ENCODE assay signal across 8 mouse cellular contexts in the genomic region with DNA sequence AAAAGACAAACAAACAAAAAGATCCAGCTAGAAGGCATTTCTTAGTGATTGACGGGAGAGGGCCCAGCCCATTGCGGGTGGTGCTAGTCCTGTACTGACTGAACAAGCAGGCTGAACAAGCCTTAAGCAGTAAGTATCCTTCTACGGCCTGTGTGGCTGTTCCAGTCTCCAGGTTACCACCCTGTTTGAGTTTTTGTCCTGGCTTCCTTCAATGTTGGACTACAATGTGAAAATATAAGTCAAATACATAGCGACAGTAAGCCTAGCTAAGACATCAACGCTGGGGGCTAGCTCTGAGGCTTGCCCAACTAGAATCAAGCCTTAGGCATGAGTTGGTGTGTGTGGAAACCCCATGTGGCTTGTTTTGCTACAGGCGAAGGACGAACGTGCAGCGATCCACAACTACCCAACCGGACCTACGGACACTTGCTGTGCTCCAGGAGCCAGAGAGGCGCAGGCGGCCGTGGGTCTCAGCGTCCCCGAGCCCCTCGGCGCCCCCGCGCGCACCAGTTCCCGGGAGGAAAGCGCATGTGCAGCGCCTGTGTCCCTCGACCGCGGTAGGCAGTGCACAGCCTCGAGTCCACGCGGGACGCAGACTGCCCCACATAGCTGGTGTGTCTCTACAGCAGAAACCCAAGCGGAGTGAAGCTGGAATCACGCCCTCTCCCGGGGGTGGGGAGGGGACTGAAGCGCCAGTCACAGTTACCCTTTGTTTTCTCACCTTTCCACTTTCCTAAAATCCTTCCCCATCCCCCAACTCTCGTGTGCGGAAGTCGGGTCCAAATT. TPM values are rescaled to one million over a fixed set of nuclear protein-coding genes. Genes with fewer than 3 reads are reported as not detected.
DNase-seq lines count a peak whose midpoint lies in the region; ATAC-seq and TF ChIP-seq lines count a peak whose summit lies in the region.

No protein-coding gene starts in this region.

- no peaks in the 10 kb centered on the region for H3K9me3 ChIP-seq in ES-E14 (ENCODE audit: control insufficient read depth, insufficient read depth, low read depth, low read length)
- H3K9me3 ChIP-seq in forebrain, embryonic 14.5 days (replicated peaks; ENCODE audit: control insufficient read depth, low read length) = no peaks in the 10 kb centered on the region
- no peaks in the 10 kb centered on the region for H3K9me3 ChIP-seq in hindbrain, embryonic 10.5 days
- H3K9me3 ChIP-seq in lung, embryonic 16.5 days (ENCODE audit: control insufficient read depth, low read length) = no peaks in the 10 kb centered on the region

- H3K36me3 ChIP-seq in ES-E14 (ENCODE audit: control insufficient read depth, insufficient read depth, low read length, poor library complexity, severe bottlenecking) = no peaks in the 10 kb centered on the region
- H3K36me3 ChIP-seq in forebrain, embryonic 14.5 days (ENCODE audit: control insufficient read depth, insufficient read depth, low read length) = no peaks in the 10 kb centered on the region
- H3K36me3 ChIP-seq in hindbrain, embryonic 10.5 days = no peaks in the 10 kb centered on the region
- H3K36me3 ChIP-seq in lung, embryonic 16.5 days (ENCODE audit: control insufficient read depth, insufficient read depth, low read length) = no peaks in the 10 kb centered on the region

- WGBS in forebrain, embryonic 14.5 days = 1% methylated on average over 38 of the region's 38 CpGs
- WGBS in hindbrain, embryonic 10.5 days = under 1% methylated on average over 38 of the region's 38 CpGs
- WGBS in lung, embryonic 16.5 days = under 1% methylated on average over 37 of the region's 38 CpGs
- under 1% methylated on average over 38 of the region's 38 CpGs for WGBS in olfactory bulb, adult 2 months

- TF ChIP-seq CTCF in olfactory bulb, adult 2 months (IDR thresholded peaks at IDR 0.05; ENCODE audit: insufficient read depth, low read depth, low read length) = no peak

- TF ChIP-seq POLR2A in olfactory bulb, adult 2 months (IDR thresholded peaks at IDR 0.05; ENCODE audit: insufficient read depth, low read depth, low read length) = no peak

- peak overlapping the region; percentile 56 for H3K9ac ChIP-seq in ES-E14 (ENCODE audit: insufficient read depth, low read depth, low read length, poor library complexity, severe bottlenecking)
- peak overlapping the region; percentile 81 for H3K9ac ChIP-seq in forebrain, embryonic 14.5 days (ENCODE audit: low read length)
- H3K9ac ChIP-seq in lung, embryonic 16.5 days (ENCODE audit: low read length) = peak overlapping the region; percentile 78

- in situ Hi-C loops in ES-E14 (cut with MboI; ENCODE audit: low sequenced_read_pairs in 2 of 2, unreplicated experiment in 2 of 2) = no loop called here

- peak overlapping the region; percentile 6; the same call in 1 of the 2 replicates for H3K27ac ChIP-seq in ES-E14 (ENCODE audit: insufficient read depth, low read depth, low read length, poor library complexity, severe bottlenecking)
- peak overlapping the region; percentile 72; the same call in 1 of the 2 replicates for H3K27ac ChIP-seq in forebrain, embryonic 14.5 days (ENCODE audit: low read depth, low read length)
- peak overlapping the region; percentile 93 for H3K27ac ChIP-seq in hindbrain, embryonic 10.5 days
- peak overlapping the region; percentile 93 for H3K27ac ChIP-seq in lung, embryonic 16.5 days (ENCODE audit: low read length)
- H3K27ac ChIP-seq in olfactory bulb, adult 2 months (ENCODE audit: insufficient read depth, low read depth, low read length) = no peak overlapping the region

- 0 out of 2 replicates have a peak, but pooled peaks cover 2% of the 10 kb centered on the region for H3K27me3 ChIP-seq in forebrain, embryonic 14.5 days (replicated peaks; ENCODE audit: control insufficient read depth, insufficient read depth, low read length)
- H3K27me3 ChIP-seq in hindbrain, embryonic 10.5 days (ENCODE audit: insufficient read depth, poor library complexity, severe bottlenecking) = peaks cover 12% of the 10 kb centered on the region; the same call in 1 of the 2 replicates
- H3K27me3 ChIP-seq in lung, embryonic 16.5 days (ENCODE audit: control insufficient read depth, insufficient read depth, low read depth, low read length) = peaks cover 2% of the 10 kb centered on the region; the same call in 1 of the 2 replicates

- peak; percentile 85 for ATAC-seq in forebrain, embryonic 14.5 days
- ATAC-seq in lung, embryonic 16.5 days (ENCODE audit: low read depth) = peak; percentile 93

- H3K4me2 ChIP-seq in forebrain, embryonic 14.5 days (ENCODE audit: low read length) = peak overlapping the region; percentile 94
- H3K4me2 ChIP-seq in lung, embryonic 16.5 days (ENCODE audit: low read depth, low read length) = peak overlapping the region; percentile 94

- peaks cover 8 to 13% of the 10 kb centered on the region in 2 experiments; a peak in 3 of 4 replicates for H3K4me1 ChIP-seq in ES-E14 (ENCODE audit: control insufficient read depth in 2 of 2, insufficient read depth in 2 of 2, low read length in 2 of 2, poor library complexity in 1 of 2)
- H3K4me1 ChIP-seq in forebrain, embryonic 14.5 days (ENCODE audit: control insufficient read depth, insufficient read depth, low read length) = no peaks in the 10 kb centered on the region; the same call in 1 of the 2 replicates
- H3K4me1 ChIP-seq in hindbrain, embryonic 10.5 days (replicated peaks) = peaks cover 14% of the 10 kb centered on the region
- H3K4me1 ChIP-seq in lung, embryonic 16.5 days (replicated peaks; ENCODE audit: control insufficient read depth, insufficient read depth, low read length) = 0 out of 2 replicates have a peak, but pooled peaks cover 3% of the 10 kb centered on the region
- H3K4me1 ChIP-seq in olfactory bulb, adult 2 months (ENCODE audit: control insufficient read depth, insufficient read depth, low read length) = 0 out of 2 replicates have a peak, but pooled peaks cover 4% of the 10 kb centered on the region

- peak overlapping the region; percentile 48 to 56 for H3K4me3 ChIP-seq in ES-E14 (ENCODE audit: insufficient read depth in 1 of 2, low read depth in 1 of 2, low read length in 2 of 2, poor library complexity in 1 of 2, severe bottlenecking in 1 of 2)
- H3K4me3 ChIP-seq in forebrain, embryonic 14.5 days (ENCODE audit: low read depth, low read length) = peak overlapping the region; percentile 50
- H3K4me3 ChIP-seq in hindbrain, embryonic 10.5 days = peak overlapping the region; percentile 73
- peak overlapping the region; percentile 61 for H3K4me3 ChIP-seq in lung, embryonic 16.5 days (ENCODE audit: low read length)
- peak overlapping the region; percentile 62 for H3K4me3 ChIP-seq in olfactory bulb, adult 2 months (ENCODE audit: insufficient read depth, low read depth, low read length)

- DNase-seq in ES-E14 (ENCODE audit: low read depth, low spot score) = peak; percentile 69
- DNase-seq in cerebellum, adult 18-20 months = peak; percentile 68 to 73
- peak; percentile 70 for DNase-seq in forebrain, embryonic 14.5 days (ENCODE audit: low spot score)
- DNase-seq in hindbrain, embryonic 10.5 days (ENCODE audit: low spot score) = peak; percentile 77
- peak; percentile 35 for DNase-seq in layer of hippocampus, adult 9-11 months
- peak; percentile 36 for DNase-seq in urinary bladder, adult 2 months (ENCODE audit: low spot score)

TF ChIP-seq in ES-E14, 5 proteins besides CTCF, POLR2A, EP300 and RAD21:
- TF ChIP-seq HCFC1 (IDR thresholded peaks at IDR 0.05; ENCODE audit: borderline replicate concordance, insufficient read depth, low read length) (no peak), ZNF384 (IDR thresholded peaks at IDR 0.05; ENCODE audit: low read depth, low read length) (no peak), MAFK (IDR thresholded peaks at IDR 0.05; ENCODE audit: insufficient read depth, low read depth, low read length) (no peak), ZC3H11A (IDR thresholded peaks at IDR 0.05; ENCODE audit: borderline replicate concordance, low read depth, low read length) (no peak), CHD2 (IDR thresholded peaks at IDR 0.05; ENCODE audit: low read depth, low read length) (no peak)

RNA-seq across cellular contexts. Expression of gene Rpgrip1, which starts 8.5 kb away (rescaled TPM):
- 3.3 and 6.4 TPM in 2 replicates for total RNA-seq in ES-E14 (2012; rRNA removed)
- 49.2 and 52.3 TPM in 2 replicates for polyA plus RNA-seq in forebrain, embryonic 14.5 days (2014; fragmentation: Nextera tagmentation; extraction: Ambion mirVana)
- polyA plus RNA-seq in hindbrain, embryonic 10.5 days (2016; fragmentation: Nextera tagmentation; extraction: Ambion mirVana) = 83.0 and 112 TPM in 2 replicates
- polyA plus RNA-seq in lung, embryonic 16.5 days (2015; fragmentation: Nextera tagmentation; extraction: Ambion mirVana) = 57.8 and 59.1 TPM in 2 replicates
- not detected in 2 replicates for polyA plus RNA-seq in olfactory bulb, adult 2 months (2012; ENCODE audit: insufficient read depth, insufficient read length, low replicate concordance, missing spikeins)
- 1.8 and 2.5 TPM in 2 replicates for polyA plus RNA-seq in urinary bladder, adult 2 months (2012; rRNA removed)

RNA-seq across cellular contexts. Expression of gene Hnrnpc, which starts 15.2 kb away (rescaled TPM):
- 242 and 267 TPM in 2 replicates for total RNA-seq in ES-E14 (2012; rRNA removed)
- 684 and 690 TPM in 2 replicates for polyA plus RNA-seq in forebrain, embryonic 14.5 days (2014; fragmentation: Nextera tagmentation; extraction: Ambion mirVana)
- 754 and 887 TPM in 2 replicates for polyA plus RNA-seq in hindbrain, embryonic 10.5 days (2016; fragmentation: Nextera tagmentation; extraction: Ambion mirVana)
- 603 and 612 TPM in 2 replicates for polyA plus RNA-seq in lung, embryonic 16.5 days (2015; fragmentation: Nextera tagmentation; extraction: Ambion mirVana)
- 795 TPM in 1 of 2 replicates, not detected in the other for polyA plus RNA-seq in olfactory bulb, adult 2 months (2012; ENCODE audit: insufficient read depth, insufficient read length, low replicate concordance, missing spikeins)
- 203 and 214 TPM in 2 replicates for polyA plus RNA-seq in urinary bladder, adult 2 months (2012; rRNA removed)
